Mouse (Mus musculus) adrenal gland (tissue): ENCODE measurements around the gene Wbp2nl.
"Not testable (repeated sequence)": the region's sequence is repeated elsewhere in the genome, so short reads cannot be mapped to it uniquely, and the experiment has no call there.

ENCODE experiments used
- intact Hi-C: fragments of 180-260 bp; cut with DNase I; formaldehyde crosslinking; loops from one replicate; pipeline ENCODE4 v1.15.1; 2025

Gene Wbp2nl

DNA sequence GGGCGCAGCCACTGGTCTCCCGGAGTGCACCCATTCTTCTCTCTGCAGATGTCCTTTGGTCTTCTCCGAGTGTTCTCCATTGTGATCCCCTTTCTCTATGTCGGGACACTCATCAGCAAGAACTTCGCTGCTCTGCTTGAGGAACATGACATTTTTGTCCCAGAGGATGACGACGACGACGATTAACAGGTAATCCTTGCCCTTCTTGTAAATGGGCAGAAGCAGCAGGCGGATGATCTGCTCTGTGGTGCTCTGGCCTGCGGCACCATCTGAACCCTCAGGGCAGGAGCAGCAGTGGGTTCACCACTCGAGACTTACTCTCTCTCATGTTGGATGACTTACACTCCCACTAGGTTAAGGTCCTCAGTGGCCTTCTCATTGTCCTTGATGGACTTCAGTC, 49.1 kb downstream of the Wbp2nl start:
- intact Hi-C loops = no loop called here

DNA sequence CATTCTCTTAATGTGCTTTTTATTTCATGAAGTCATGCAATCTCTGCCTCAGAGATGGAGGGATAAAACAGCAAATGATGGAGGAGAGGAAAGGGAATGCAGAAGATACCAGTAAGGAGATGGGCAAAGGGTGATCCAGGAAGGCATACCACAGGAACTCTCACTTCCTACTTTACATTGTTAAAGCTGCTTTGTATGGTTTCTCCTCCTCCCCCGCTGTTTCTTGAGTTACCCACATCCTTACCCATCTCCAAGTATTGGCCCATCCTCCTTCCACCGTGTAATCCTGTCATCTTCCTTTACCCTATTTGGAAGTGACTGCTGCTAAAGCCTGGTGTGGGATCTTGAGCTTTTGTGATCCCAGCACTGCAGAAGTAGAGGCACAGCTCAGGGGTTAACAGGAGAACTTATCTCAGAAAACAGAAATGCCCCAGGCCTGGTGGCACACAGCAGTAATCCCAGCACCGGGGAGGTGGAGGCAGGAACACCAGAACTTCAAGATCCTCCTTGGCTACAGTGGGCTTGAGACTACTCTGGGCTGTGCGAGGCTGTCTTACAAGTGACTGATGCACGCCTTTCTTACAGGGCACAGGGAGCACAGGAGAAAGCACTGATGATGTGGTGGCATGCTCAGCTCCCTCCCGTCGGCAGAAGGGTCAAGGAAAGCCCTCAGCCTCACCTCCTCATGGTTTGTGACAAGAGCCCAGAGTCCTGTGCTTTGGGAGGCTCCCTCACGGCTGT, 49.7 kb downstream of the Wbp2nl start:
- intact Hi-C loops = no loop called here

DNA sequence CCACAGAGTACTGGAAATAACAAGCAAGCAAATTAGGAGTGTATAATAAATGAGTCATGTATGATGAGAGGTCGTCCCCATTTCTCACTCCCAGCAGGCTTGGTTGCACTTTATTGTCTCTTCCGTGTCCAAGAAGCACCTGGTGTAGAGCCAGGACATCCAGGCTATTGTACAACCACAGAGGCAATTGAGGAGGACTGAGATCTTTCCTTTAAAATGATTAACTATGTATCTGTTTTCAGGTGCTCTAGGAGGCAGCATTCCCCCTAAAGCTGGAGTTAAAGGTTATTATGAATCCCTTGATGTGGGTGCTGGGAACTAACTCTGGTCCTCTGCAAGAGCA, 50.2 kb downstream of the Wbp2nl start:
- intact Hi-C loops = no loop called here

DNA sequence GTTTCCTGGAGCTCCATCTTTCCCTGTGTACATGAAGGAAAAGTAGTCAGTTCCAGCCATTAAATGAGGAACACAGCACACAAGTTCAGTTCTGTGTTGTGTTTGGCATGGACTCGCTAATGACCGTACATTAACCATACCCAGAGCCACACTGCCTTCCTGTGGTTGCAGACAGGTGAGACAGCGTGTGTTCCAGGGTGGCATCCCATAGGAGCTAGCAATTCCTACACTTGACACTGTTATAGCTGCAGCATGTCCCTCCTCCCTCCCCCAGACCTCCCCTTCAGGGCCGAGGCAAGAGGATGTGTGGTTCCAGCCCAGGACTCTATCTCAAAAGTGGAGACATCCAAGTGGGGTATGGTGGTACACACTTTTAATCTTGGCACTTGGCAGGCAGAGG, 51.6 kb downstream of the Wbp2nl start:
- intact Hi-C loops = no loop called here

DNA sequence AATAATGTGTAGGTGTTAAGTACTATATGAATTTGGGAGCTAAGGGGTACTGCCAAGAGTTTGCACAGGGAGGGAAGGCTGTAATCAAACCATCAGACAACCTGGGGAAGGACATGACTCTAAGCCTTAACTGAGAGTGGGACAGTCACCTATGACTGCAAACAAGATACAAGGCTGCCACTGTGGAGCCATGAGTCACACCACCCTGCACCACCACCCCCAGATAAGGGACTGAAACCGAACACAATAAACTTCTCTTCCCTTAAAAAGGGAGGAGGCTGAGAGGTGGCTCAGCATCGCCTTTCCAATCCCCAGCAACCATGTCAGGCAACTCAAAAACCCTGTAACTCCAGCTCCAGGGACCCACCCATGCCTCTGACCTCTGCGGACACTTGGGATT, 52.7 kb downstream of the Wbp2nl start:
- intact Hi-C loops = no loop called here

DNA sequence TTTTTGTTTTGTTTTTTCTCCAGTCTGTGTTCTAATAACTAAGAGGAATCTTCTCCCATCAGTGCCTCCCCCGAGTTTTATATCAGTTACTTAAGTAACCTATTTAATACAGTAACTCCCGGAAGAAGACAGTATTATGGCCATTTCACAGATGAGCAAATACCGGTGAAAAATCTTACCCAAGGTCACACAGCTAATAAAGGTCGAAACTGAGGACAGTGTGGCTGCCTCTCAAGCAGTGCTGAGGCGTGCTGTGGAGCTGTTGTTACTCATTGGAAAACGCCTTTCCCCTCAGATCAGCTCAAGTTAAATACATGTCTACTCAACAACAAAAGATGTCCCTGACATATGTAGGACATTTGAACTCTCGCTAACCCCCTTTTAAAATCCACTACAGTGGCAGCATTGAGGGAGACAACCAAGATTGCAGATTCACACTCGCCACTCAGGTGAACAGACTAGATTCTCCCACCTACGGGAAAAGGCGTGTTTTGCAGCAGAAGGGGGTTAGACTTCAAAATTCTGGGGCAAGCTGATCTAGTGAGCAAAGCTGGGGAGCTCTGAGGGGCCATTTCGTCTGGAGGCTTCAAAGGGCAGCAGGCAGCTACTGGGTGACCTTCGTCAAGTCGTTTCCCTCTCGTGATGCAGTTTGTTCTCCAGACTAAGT, 54.5 kb downstream of the Wbp2nl start:
- intact Hi-C loops = no loop called here

DNA sequence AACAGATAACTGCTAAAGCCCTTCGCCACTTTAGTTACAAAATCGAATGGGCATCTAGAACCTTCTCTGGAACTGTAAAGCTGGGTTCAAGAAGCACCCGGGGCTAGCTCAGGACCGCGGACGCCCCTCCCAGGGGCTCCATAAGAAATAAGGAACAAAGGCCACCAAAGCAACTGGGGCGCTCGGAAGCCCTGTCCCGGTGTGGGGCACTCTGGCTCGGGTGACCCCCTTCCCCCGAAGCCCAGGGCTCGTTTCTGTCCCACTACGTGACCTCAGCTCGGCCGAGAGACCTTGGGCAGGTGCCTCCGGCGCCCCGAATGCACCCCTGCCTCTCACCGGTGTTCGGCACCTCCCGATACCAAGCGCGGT, 55.0 kb downstream of the Wbp2nl start:
- intact Hi-C loops = no loop called here

DNA sequence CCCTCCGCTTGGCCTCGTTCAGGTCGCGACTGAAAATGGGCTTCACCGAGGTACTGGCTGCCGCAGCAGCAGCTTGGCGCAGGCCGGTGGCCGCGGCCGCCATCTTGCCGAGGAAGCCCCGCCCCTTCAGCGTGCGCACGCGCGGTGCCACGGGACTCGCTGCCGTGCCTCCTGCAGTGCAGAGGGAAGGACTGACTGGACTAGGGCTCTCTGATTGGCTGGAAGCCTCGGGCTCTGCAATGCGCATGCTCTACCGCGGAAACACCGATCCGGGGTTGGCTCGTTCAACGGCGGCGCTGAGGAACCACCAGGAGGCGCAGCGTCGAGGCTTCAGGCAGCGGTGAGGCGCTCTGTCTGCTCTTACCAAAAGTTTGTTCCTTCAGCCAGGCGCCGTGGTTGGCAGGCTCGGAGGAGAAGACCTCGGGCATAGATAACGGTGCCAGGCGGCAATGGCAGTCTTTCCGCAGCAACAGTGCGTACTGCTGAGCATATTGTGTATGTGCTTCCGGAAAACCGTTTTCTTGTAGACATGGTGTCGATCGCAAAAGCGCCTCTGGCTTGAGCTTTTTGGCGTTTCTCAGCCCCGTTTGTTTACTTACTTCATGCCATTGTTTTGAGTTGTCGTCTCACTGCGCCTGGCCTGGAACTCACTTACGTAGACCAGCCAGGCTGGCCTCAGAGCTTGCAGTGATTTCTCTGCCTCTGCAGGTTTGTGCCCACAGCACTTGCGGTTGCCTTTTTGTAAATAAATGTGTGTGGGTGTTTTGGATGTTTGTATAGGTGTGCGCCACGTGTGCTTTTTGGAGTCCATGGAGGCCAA, 55.6 kb downstream of the Wbp2nl start, which contains the start of gene Ndufa6:
Gene Ndufa6 (minus strand): TSS at position 197 of the 820 bp plus-strand sequence.
- intact Hi-C loops = no loop called here

DNA sequence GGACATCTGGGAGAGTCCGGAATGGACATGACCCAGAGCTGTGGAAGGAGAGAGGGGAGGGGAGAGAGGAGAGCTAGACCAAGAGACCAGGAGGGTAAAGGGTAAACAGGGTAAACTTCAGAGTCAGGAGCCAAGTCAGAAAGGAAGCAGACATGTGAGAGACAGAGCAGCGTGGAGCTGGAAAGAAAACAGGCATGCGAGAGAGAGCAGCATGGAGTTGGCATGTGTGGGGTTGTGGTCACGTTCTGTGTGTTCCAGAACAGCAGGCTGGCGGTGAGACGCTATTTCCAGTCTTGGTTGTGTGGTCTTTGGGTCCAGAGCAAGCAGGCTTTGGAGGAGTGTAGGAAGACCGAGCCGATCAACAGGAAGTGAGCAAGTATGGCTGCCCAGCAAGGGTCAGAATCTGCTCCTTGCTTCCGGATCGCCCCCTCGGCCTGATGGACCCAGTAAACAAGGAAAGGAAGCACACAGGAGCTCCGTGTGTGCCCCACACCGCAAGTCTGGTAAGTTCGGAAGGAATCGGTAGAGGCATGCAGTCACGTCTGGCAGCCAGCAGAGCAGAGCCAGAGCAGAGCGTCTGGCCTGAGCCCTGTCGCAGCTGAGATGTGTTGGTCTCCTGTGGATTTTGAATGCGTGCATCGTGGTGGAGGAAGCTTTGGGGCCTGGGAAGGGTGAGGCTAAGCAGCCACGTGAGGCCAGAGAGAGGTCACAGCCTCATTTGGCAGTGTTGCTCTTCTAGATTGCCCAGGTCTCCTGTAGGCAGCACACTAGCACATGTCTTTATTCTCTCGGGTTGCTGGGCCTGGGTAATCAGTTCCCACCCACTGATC, 59.9 kb downstream of the Wbp2nl start:
- intact Hi-C loops = loop anchor here (5.0 kb wide), 1 partner anchor 59 kb away; no protein-coding TSS in a partner anchor

DNA sequence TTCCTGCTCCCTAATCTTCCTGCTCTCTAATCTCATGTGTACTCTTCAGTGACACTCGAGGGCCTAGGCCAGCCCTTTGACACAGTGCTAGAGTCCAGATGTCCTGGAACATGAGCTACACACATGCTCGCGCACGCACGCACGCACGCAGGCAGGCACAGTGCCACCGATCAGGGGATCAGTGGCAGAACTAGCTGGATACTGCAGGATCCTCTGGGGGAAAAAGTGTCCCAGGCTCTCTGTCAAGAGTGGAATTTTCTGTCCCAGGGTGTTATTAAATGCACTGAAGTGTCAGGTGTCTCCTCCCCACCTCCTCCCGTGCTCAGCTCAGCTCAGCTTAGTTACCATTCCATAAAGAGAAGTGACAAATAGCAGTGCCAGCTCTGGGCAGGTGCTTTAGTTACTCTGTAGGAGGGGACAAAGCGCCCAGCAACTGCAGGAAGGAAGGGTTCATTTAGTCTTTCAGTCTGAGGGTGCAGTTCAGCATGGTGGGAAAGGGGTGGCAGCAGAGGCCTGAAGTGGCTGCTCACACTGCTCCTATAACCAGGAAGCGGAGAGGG, 62.8 kb downstream of the Wbp2nl start:
- intact Hi-C loops = no loop called here

DNA sequence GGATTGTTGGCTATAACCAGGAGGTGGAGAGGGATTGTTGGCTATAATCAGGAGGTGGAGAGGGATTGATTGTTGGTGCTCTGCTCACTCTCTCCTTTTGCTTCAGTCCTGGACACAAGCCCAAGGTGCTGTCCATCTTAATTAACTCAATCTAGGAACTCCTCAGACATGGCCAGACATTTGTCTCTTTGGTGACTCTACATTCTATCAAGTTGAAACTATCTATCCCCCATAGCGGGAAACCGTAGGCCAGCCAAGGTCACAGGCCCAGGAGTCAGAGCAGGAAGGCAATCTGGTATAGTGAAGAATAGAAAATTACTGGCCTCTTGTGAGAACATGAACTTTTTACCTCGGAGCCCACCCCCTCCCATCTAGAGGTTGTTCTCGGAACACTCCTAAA, 63.5 kb downstream of the Wbp2nl start:
- intact Hi-C loops = no loop called here

DNA sequence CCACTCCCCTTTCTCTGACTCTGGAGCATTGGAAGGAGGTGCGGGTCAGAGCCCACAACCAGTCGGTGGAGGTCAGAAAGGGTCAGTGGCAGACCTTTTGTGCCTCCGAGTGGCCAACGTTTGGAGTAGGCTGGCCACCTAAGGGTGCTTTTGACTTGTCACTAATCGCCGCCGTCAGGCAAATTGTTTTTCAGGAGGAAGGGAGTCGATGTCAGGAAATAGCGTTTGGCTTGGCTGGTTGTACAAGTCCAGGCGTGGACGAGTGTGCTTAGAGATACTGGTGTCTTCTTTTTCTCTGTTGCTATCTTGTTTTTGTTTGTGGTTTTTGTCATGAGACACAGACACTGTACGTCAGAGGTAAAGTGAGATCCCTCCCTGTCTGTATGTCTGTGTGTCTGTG, 65.0 kb downstream of the Wbp2nl start:
- intact Hi-C loops = not testable (repeated sequence)
